Mouse (Mus musculus) erythroblast, embryonic 14.5 days (primary cell): ENCODE data around the gene Xrcc1. TPM values are rescaled to one million over a fixed set of nuclear protein-coding genes. Genes with fewer than 3 reads are reported as not detected.
A peak's percentile ranks its signal among the peaks of the same experiment; 100 is the strongest.

Source experiments
- H3K27me3 ChIP-seq: 2 replicates; pipeline ENCODE4 v1.6.1; 2012; ENCODE audit warnings: inconsistent platforms; ENCODE audit not compliant: control insufficient read depth
- H3K36me3 ChIP-seq: 2 replicates; pipeline ENCODE4 v1.6.1; 2012; ENCODE audit warnings: mild to moderate bottlenecking, inconsistent platforms; ENCODE audit not compliant: control insufficient read depth
- H3K4me1 ChIP-seq: 2 replicates; pipeline ENCODE4 v1.6.1; 2012; ENCODE audit warnings: inconsistent platforms; ENCODE audit not compliant: control insufficient read depth
- H3K4me3 ChIP-seq: replicated peaks from 2 replicates; pipeline ENCODE3; 2012; ENCODE audit warnings: moderate library complexity, mild to moderate bottlenecking, inconsistent platforms
- H3K9me3 ChIP-seq: 2 replicates; pipeline ENCODE4 v1.6.1; 2012; ENCODE audit warnings: low read length, inconsistent platforms, mixed read lengths; ENCODE audit not compliant: control insufficient read depth
- GATA1 ChIP-seq: IDR thresholded peaks from 2 replicates; pipeline ENCODE4 v1.6.1; 2012; ENCODE audit warnings: low read length, inconsistent platforms, mixed read lengths
- TAL1 ChIP-seq: IDR thresholded peaks from 3 replicates; pipeline ENCODE4 v1.6.1; 2012; ENCODE audit warnings: low read length, inconsistent platforms, mixed read lengths
- polyA plus RNA-seq: library from polyadenylated mRNA; stranded (reverse); fragments of >175 nt; gene quantifications from 2 replicates; pipeline ENCODE4 v1.2.3, GENCODE M21; 2012

The Xrcc1 gene
- polyA plus RNA-seq, 1 experiment: 32.1 TPM

GRCm38 (mm10) chr7:24534301-24534700, 11.8 kb upstream of the Xrcc1 start:
- no peaks in the 10 kb centered on the region for H3K27me3 ChIP-seq
- no peak for TF ChIP-seq TAL1
- TF ChIP-seq GATA1: no peak
- H3K9me3 ChIP-seq: 0 out of 2 replicates have a peak, but pooled peaks cover 6% of the 10 kb centered on the region
- H3K4me1 ChIP-seq: peaks cover 33% of the 10 kb centered on the region
- H3K36me3 ChIP-seq: peaks cover 15% of the 10 kb centered on the region
- H3K4me3 ChIP-seq: no peak overlapping the region

DNA sequence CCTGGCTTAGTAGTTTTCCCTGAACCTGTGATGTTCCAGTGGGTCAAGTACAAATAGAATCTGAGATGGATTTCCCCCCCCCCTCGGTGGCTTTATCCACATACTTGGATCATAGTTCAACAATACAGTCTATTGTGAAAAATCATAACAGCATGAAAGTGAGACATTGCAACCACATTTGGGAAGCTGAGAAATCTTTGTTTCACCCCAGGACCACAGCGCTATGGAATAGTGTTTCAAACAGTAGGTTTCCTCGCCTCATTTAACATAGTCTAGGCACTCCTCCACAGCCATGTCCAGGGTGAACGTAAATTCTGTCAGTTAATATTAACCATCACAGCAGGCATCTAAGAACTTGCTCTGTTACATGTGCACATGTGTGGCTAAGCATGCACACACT, 9.0 kb upstream of the Xrcc1 start:
- TF ChIP-seq TAL1 (no peak), GATA1 (no peak)
- no peak overlapping the region for H3K4me3 ChIP-seq
- H3K27me3 ChIP-seq: no peaks in the 10 kb centered on the region
- H3K36me3 ChIP-seq: peaks cover 15% of the 10 kb centered on the region
- H3K4me1 ChIP-seq: peaks cover 11% of the 10 kb centered on the region
- 0 out of 2 replicates have a peak, but pooled peaks cover 6% of the 10 kb centered on the region for H3K9me3 ChIP-seq

GRCm38 (mm10) chr7:24537591-24537990, 8.5 kb upstream of the Xrcc1 start:
- Histone ChIP-seq H3K36me3 (peaks cover 15% of the 10 kb centered on the region), H3K27me3 (no peaks in the 10 kb centered on the region), H3K4me1 (peaks cover 7% of the 10 kb centered on the region), H3K4me3 (no peak overlapping the region), H3K9me3 (0 out of 2 replicates have a peak, but pooled peaks cover 6% of the 10 kb centered on the region)
- TF ChIP-seq GATA1 (no peak), TAL1 (no peak)

DNA sequence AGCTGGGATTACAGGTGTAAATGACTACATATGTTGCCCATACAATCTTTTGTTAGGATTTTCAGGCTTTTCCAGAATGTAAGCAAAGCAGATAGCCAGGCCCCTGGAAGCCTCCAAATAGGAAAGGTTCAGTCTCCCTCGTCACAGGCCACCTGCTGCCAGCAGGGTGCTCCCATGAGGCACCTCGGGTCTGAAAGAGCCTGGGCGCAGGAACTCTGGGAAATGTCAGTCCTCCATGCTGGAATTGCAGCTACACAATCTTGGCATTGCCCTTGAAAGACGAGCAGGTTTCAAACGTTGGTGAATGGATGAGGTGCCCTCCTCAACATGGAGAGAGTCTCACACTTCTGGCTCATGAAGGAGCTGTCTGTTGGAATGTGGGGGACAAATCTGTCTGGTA, 7.9 kb upstream of the Xrcc1 start:
- TF ChIP-seq GATA1 (no peak), TAL1 (no peak)
- Histone ChIP-seq H3K4me3 (no peak overlapping the region), H3K27me3 (no peaks in the 10 kb centered on the region), H3K36me3 (peaks cover 14% of the 10 kb centered on the region), H3K4me1 (peaks cover 7% of the 10 kb centered on the region), H3K9me3 (0 out of 2 replicates have a peak, but pooled peaks cover 6% of the 10 kb centered on the region)

- Histone ChIP-seq H3K4me3 (no peak overlapping the region), H3K9me3 (0 out of 2 replicates have a peak, but pooled peaks cover 2% of the 10 kb centered on the region), H3K27me3 (no peaks in the 10 kb centered on the region), H3K4me1 (peaks cover 7% of the 10 kb centered on the region), H3K36me3 (peaks cover 8% of the 10 kb centered on the region)
- TF ChIP-seq GATA1 (no peak), TAL1 (no peak)
Observed at GRCm38 (mm10) chr7:24538701-24539100, 7.4 kb upstream of the Xrcc1 start.

GRCm38 (mm10) chr7:24539686-24540085, 6.4 kb upstream of the Xrcc1 start:
- TF ChIP-seq GATA1 (no peak), TAL1 (no peak)
- Histone ChIP-seq H3K4me1 (peaks cover 7% of the 10 kb centered on the region), H3K27me3 (no peaks in the 10 kb centered on the region), H3K36me3 (no peaks in the 10 kb centered on the region; the same call in 1 of the 2 replicates), H3K4me3 (no peak overlapping the region), H3K9me3 (peaks cover 2% of the 10 kb centered on the region; the same call in 1 of the 2 replicates)

GRCm38 (mm10) chr7:24544506-24544905, 1.6 kb upstream of the Xrcc1 start:
- TF ChIP-seq TAL1: no peak
- TF ChIP-seq GATA1: no peak
- Histone ChIP-seq H3K4me3 (no peak overlapping the region), H3K9me3 (peaks cover 3% of the 10 kb centered on the region; the same call in 1 of the 2 replicates), H3K27me3 (no peaks in the 10 kb centered on the region), H3K36me3 (peaks cover 17% of the 10 kb centered on the region), H3K4me1 (peaks cover 32% of the 10 kb centered on the region)

DNA sequence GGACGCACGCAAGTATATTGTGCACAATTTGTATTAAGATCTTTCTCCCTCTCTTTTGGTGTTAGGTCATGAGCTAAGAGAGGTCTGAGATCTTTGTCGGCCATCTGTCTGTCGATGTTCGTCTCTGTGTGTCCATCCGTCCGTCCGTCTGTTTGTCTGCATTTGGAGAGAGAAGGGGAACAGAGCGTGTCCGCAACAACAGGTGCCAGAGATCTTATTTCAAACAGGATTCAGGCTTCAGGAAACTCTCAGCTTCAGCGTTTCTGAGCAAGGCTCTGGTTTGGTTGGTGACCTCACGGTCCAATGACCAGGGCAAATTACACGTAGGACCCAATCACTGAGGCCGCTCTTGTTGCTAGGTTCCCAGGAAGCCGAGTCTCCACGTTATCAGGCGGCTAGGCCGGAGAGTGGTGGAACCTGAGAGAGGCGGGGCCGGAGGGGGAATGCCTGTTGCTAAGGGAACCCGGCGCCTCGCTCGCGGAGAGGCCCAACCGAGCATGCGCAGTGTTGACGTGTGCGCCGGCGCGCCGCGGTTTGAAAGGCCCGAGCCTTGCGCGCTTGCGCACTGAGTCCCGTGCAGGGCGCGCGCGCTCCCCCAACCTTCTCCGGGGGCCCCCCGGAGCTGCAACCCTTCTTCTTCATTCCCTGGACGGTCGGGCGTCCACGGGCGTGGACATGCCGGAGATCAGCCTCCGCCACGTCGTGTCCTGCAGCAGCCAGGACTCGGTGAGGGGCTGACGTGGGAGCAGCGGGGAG, 723 bp downstream of the Xrcc1 start:
- Histone ChIP-seq H3K4me3 (peak overlapping the region; percentile 90), H3K27me3 (no peaks in the 10 kb centered on the region), H3K9me3 (peaks cover 3% of the 10 kb centered on the region; the same call in 1 of the 2 replicates), H3K4me1 (peaks cover 27% of the 10 kb centered on the region), H3K36me3 (peaks cover 39% of the 10 kb centered on the region)
- peak; percentile 82 for TF ChIP-seq GATA1
- no peak for TF ChIP-seq TAL1

DNA sequence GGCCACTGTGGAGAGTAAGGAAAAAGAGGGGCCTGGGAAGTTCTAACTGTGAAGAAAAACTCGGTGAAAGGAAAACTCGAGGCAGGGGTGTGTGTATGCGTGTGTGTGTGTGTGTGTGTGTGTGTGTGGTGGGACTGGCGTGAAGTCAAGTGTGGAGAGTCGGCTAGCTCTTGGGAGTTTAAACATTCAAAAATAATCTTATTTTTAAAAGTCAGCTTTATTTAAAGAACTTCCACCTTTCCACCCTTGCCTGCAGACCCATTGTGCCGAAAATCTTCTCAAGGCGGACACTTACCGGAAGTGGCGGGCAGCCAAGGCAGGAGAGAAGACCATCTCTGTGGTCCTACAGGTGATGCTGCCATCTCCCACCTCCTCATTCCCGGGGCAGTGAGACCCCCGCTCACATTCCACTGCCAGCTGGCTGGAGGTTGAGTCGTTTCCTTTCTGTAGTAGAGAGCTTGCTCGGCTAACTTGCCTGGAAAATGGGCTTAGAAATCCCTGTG, 1.5 kb downstream of the Xrcc1 start:
- TF ChIP-seq GATA1 (no peak), TAL1 (no peak)

More for the DNA sequence above, 1.5 kb downstream of the Xrcc1 start:
- Histone ChIP-seq H3K4me1 (peaks cover 27% of the 10 kb centered on the region), H3K4me3 (peak overlapping the region; percentile 90), H3K9me3 (peaks cover 3% of the 10 kb centered on the region; the same call in 1 of the 2 replicates), H3K27me3 (no peaks in the 10 kb centered on the region), H3K36me3 (peaks cover 47% of the 10 kb centered on the region)
